Mouse (Mus musculus): ENCODE results near the gene Bptf. TPM values are rescaled to one million over a fixed set of nuclear protein-coding genes. Genes with fewer than 3 reads are reported as not detected.

Gene Bptf
- polyA plus RNA-seq, 1 experiment from 2014 or later = 42.3 TPM

GRCm38 (mm10) chr11:107113112-107113511 lies 18.8 kb downstream of the Bptf start:
- H3K4me3 ChIP-seq = no peak overlapping the region
- H3K4me1 ChIP-seq = peaks cover 40% of the 10 kb centered on the region
- H3K9ac ChIP-seq = no peak overlapping the region
- no peak overlapping the region for H3K27ac ChIP-seq
- peaks cover 26% of the 10 kb centered on the region for H3K36me3 ChIP-seq
- ATAC-seq (ENCODE audit: low FRiP score, low read depth) = no peak
- H3K9me3 ChIP-seq = no peaks in the 10 kb centered on the region
- H3K4me2 ChIP-seq (replicated peaks) = no peak overlapping the region
- no peaks in the 10 kb centered on the region for H3K27me3 ChIP-seq
- WGBS = 71% methylated on average over 4 of the region's 4 CpGs

GRCm38 (mm10) chr11:107109669-107110068 lies 22.3 kb downstream of the Bptf start:
- Histone ChIP-seq H3K4me1 (peaks cover 20% of the 10 kb centered on the region), H3K9me3 (no peaks in the 10 kb centered on the region), H3K27ac (no peak overlapping the region), H3K36me3 (peaks cover 31% of the 10 kb centered on the region), H3K27me3 (no peaks in the 10 kb centered on the region), H3K9ac (no peak overlapping the region), H3K4me2 (replicated peaks) (no peak overlapping the region), H3K4me3 (no peak overlapping the region)
- ATAC-seq (ENCODE audit: low FRiP score, low read depth) = no peak
- 91% methylated on average over 8 of the region's 8 CpGs for WGBS

GRCm38 (mm10) chr11:107108892-107109291 lies 23.0 kb downstream of the Bptf start:
- peaks cover 35% of the 10 kb centered on the region for H3K36me3 ChIP-seq
- no peaks in the 10 kb centered on the region for H3K27me3 ChIP-seq
- peaks cover 13% of the 10 kb centered on the region for H3K4me1 ChIP-seq
- no peak overlapping the region for H3K4me2 ChIP-seq (replicated peaks)
- H3K4me3 ChIP-seq = no peak overlapping the region
- no peak for ATAC-seq (ENCODE audit: low FRiP score, low read depth)
- no peak overlapping the region for H3K27ac ChIP-seq
- WGBS = 90% methylated on average over 2 of the region's 2 CpGs
- no peak overlapping the region for H3K9ac ChIP-seq
- no peaks in the 10 kb centered on the region for H3K9me3 ChIP-seq

GRCm38 (mm10) chr11:107107725-107108078 lies 24.2 kb downstream of the Bptf start:
- H3K9me3 ChIP-seq = no peaks in the 10 kb centered on the region
- no peak overlapping the region for H3K4me2 ChIP-seq (replicated peaks)
- H3K27ac ChIP-seq = peak overlapping the region; percentile 58; the same call in 1 of the 2 replicates
- WGBS = 73% methylated on average over 4 of the region's 4 CpGs
- H3K36me3 ChIP-seq = peaks cover 35% of the 10 kb centered on the region
- no peak overlapping the region for H3K4me3 ChIP-seq
- ATAC-seq (ENCODE audit: low FRiP score, low read depth) = no peak
- peaks cover 19% of the 10 kb centered on the region for H3K4me1 ChIP-seq
- no peaks in the 10 kb centered on the region for H3K27me3 ChIP-seq
- H3K9ac ChIP-seq = no peak overlapping the region

GRCm38 (mm10) chr11:107106978-107107724 lies 24.8 kb downstream of the Bptf start:
- Histone ChIP-seq H3K4me3 (no peak overlapping the region), H3K4me1 (peaks cover 24% of the 10 kb centered on the region), H3K36me3 (peaks cover 35% of the 10 kb centered on the region), H3K9me3 (no peaks in the 10 kb centered on the region), H3K27ac (peak overlapping the region; percentile 58; the same call in 1 of the 2 replicates), H3K27me3 (no peaks in the 10 kb centered on the region), H3K4me2 (replicated peaks) (no peak overlapping the region), H3K9ac (no peak overlapping the region)
- WGBS = 74% methylated on average over 12 of the region's 12 CpGs
- no peak for ATAC-seq (ENCODE audit: low FRiP score, low read depth)

- Histone ChIP-seq H3K36me3 (peaks cover 34% of the 10 kb centered on the region), H3K9ac (no peak overlapping the region)
Measured at GRCm38 (mm10) chr11:107106461-107106860, 25.5 kb downstream of the Bptf start.

GRCm38 (mm10) chr11:107105227-107105626 lies 26.7 kb downstream of the Bptf start:
- H3K4me3 ChIP-seq = no peak overlapping the region
- H3K4me1 ChIP-seq = peaks cover 30% of the 10 kb centered on the region
- H3K4me2 ChIP-seq (replicated peaks) = no peak overlapping the region
- no peaks in the 10 kb centered on the region for H3K27me3 ChIP-seq
- no peak overlapping the region for H3K9ac ChIP-seq
- no peaks in the 10 kb centered on the region for H3K9me3 ChIP-seq
- WGBS = 50% methylated on average over 5 of the region's 5 CpGs
- no peak overlapping the region for H3K27ac ChIP-seq
- H3K36me3 ChIP-seq = peaks cover 24% of the 10 kb centered on the region
- ATAC-seq (ENCODE audit: low FRiP score, low read depth) = no peak

More at GRCm38 (mm10) chr11:107106461-107106860, 25.5 kb downstream of the Bptf start:
- Histone ChIP-seq H3K27ac (no peak overlapping the region), H3K9me3 (no peaks in the 10 kb centered on the region), H3K27me3 (no peaks in the 10 kb centered on the region), H3K4me2 (replicated peaks) (no peak overlapping the region), H3K4me1 (peaks cover 30% of the 10 kb centered on the region), H3K4me3 (no peak overlapping the region)
- WGBS = 89% methylated on average over 8 of the region's 8 CpGs
- no peak for ATAC-seq (ENCODE audit: low FRiP score, low read depth)

- H3K9ac ChIP-seq = no peak overlapping the region
- no peak overlapping the region for H3K4me3 ChIP-seq
- no peak overlapping the region for H3K4me2 ChIP-seq (replicated peaks)
- H3K36me3 ChIP-seq = peaks cover 22% of the 10 kb centered on the region
- no peak for ATAC-seq (ENCODE audit: low FRiP score, low read depth)
- no peaks in the 10 kb centered on the region for H3K9me3 ChIP-seq
- no peaks in the 10 kb centered on the region for H3K27me3 ChIP-seq
- H3K4me1 ChIP-seq = peaks cover 30% of the 10 kb centered on the region
- H3K27ac ChIP-seq = peak overlapping the region; percentile 55; the same call in 1 of the 2 replicates
- WGBS = 91% methylated on average over 2 of the region's 2 CpGs
Measured at GRCm38 (mm10) chr11:107103736-107104135, 28.2 kb downstream of the Bptf start.

- H3K27me3 ChIP-seq = no peaks in the 10 kb centered on the region
- 55% methylated on average over 2 of the region's 2 CpGs for WGBS
Measured at GRCm38 (mm10) chr11:107103224-107103589, 28.7 kb downstream of the Bptf start.

GRCm38 (mm10) chr11:107102465-107103223 lies 29.3 kb downstream of the Bptf start:
- Histone ChIP-seq H3K4me3 (no peak overlapping the region), H3K36me3 (peaks cover 30% of the 10 kb centered on the region), H3K27me3 (no peaks in the 10 kb centered on the region), H3K27ac (no peak overlapping the region), H3K4me1 (peaks cover 24% of the 10 kb centered on the region), H3K9ac (no peak overlapping the region; the same call in 1 of the 2 replicates), H3K4me2 (replicated peaks) (no peak overlapping the region), H3K9me3 (no peaks in the 10 kb centered on the region)
- ATAC-seq (ENCODE audit: low FRiP score, low read depth) = no peak
- 78% methylated on average over 11 of the region's 11 CpGs for WGBS

More at GRCm38 (mm10) chr11:107103224-107103589, 28.7 kb downstream of the Bptf start:
- H3K36me3 ChIP-seq = peaks cover 26% of the 10 kb centered on the region
- no peak for ATAC-seq (ENCODE audit: low FRiP score, low read depth)
- H3K4me3 ChIP-seq = no peak overlapping the region
- peak overlapping the region; percentile 55; the same call in 1 of the 2 replicates for H3K27ac ChIP-seq
- H3K9ac ChIP-seq = no peak overlapping the region; the same call in 1 of the 2 replicates
- peaks cover 27% of the 10 kb centered on the region for H3K4me1 ChIP-seq
- no peak overlapping the region for H3K4me2 ChIP-seq (replicated peaks)
- no peaks in the 10 kb centered on the region for H3K9me3 ChIP-seq

GRCm38 (mm10) chr11:107096973-107097372 lies 35.0 kb downstream of the Bptf start:
- peaks cover 63% of the 10 kb centered on the region for H3K36me3 ChIP-seq
- ATAC-seq (ENCODE audit: low FRiP score, low read depth) = no peak
- H3K9ac ChIP-seq = no peak overlapping the region
- WGBS = 88% methylated on average over 5 of the region's 5 CpGs
- H3K4me2 ChIP-seq (replicated peaks) = no peak overlapping the region
- no peak overlapping the region for H3K4me3 ChIP-seq
- no peaks in the 10 kb centered on the region for H3K27me3 ChIP-seq
- peaks cover 4% of the 10 kb centered on the region for H3K4me1 ChIP-seq
- no peaks in the 10 kb centered on the region for H3K9me3 ChIP-seq
- H3K27ac ChIP-seq = no peak overlapping the region

- WGBS = 92% methylated on average over 7 of the region's 7 CpGs
- no peak overlapping the region for H3K4me3 ChIP-seq
Measured at GRCm38 (mm10) chr11:107093871-107094270, 38.1 kb downstream of the Bptf start.

More at GRCm38 (mm10) chr11:107093871-107094270, 38.1 kb downstream of the Bptf start:
- Histone ChIP-seq H3K4me2 (replicated peaks) (no peak overlapping the region), H3K27me3 (no peaks in the 10 kb centered on the region), H3K9ac (no peak overlapping the region), H3K4me1 (no peaks in the 10 kb centered on the region), H3K27ac (no peak overlapping the region), H3K36me3 (peaks cover 71% of the 10 kb centered on the region), H3K9me3 (no peaks in the 10 kb centered on the region)
- ATAC-seq (ENCODE audit: low FRiP score, low read depth) = no peak

All from limb, embryonic 13.5 days (tissue).